Mouse (Mus musculus): ENCODE results near the gene Zfp628. TPM values are rescaled to one million over a fixed set of nuclear protein-coding genes. Genes with fewer than 3 reads are reported as not detected.

Gene Zfp628
- polyA plus RNA-seq (2012; rRNA removed): 2.6 and 2.8 TPM in 2 replicates

GRCm38 (mm10) chr7:4915007-4915665 lies at the start of gene Zfp628:
Gene Zfp628, plus strand, starts transcription at chr7:4915217.

GRCm38 (mm10) chr7:4870133-4870532 lies 44.9 kb upstream of the Zfp628 start, which contains the start of gene Isoc2b:
Gene Isoc2b, minus strand, starts transcription at chr7:4870258.

GRCm38 (mm10) chr7:4876753-4877221 lies 38.2 kb upstream of the Zfp628 start, which contains the start of gene Isoc2a:
Gene Isoc2a, plus strand, starts transcription at chr7:4877153.

GRCm38 (mm10) chr7:4906466-4906950 lies 8.5 kb upstream of the Zfp628 start, which contains the start of gene Gm36210:
Gene Gm36210, minus strand, starts transcription at chr7:4906516.

GRCm38 (mm10) chr7:4921824-4922482 lies 6.9 kb downstream of the Zfp628 start, which contains the start of gene Nat14:
Gene Nat14, plus strand, starts transcription at chr7:4922028.

GRCm38 (mm10) chr7:4925441-4926381 lies 10.7 kb downstream of the Zfp628 start, which contains the start of gene Ssc5d:
Gene Ssc5d, plus strand, starts transcription at chr7:4925785.

GRCm38 (mm10) chr7:4964272-4964671 lies 49.3 kb downstream of the Zfp628 start, which contains the start of gene Sbk2:
Gene Sbk2, minus strand, starts transcription at chr7:4964406.

GRCm38 (mm10) chr7:4971068-4971467 lies 56.1 kb downstream of the Zfp628 start, which contains the start of gene Sbk3:
Gene Sbk3, minus strand, starts transcription at chr7:4971168.

Other genes starting within 250 kb of the Zfp628 start
- 27.9 and 31.5 TPM in 2 replicates for gene Hspbp1, start 230.1 kb upstream of the Zfp628 start, polyA plus RNA-seq (2012; rRNA removed)
- gene Brsk1, start 224.6 kb upstream of the Zfp628 start, polyA plus RNA-seq (2012; rRNA removed): 0.37 and 0.41 TPM in 2 replicates
- 0.30 and 0.32 TPM in 2 replicates for gene Tmem150b, start 190.0 kb upstream of the Zfp628 start, polyA plus RNA-seq (2012; rRNA removed)
- 68.0 and 81.2 TPM in 2 replicates for gene Kmt5c, start 175.1 kb upstream of the Zfp628 start, polyA plus RNA-seq (2012; rRNA removed)
- 104 and 108 TPM in 2 replicates for gene Cox6b2, start 162.1 kb upstream of the Zfp628 start, polyA plus RNA-seq (2012; rRNA removed)
- gene Fam71e2, start 143.9 kb upstream of the Zfp628 start, polyA plus RNA-seq (2012; rRNA removed): not detected in 2 replicates
- 0.02 TPM in 2 replicates for gene Il11, start 132.4 kb upstream of the Zfp628 start, polyA plus RNA-seq (2012; rRNA removed)
- gene Tmem190, start 132.3 kb upstream of the Zfp628 start, polyA plus RNA-seq (2012; rRNA removed): not detected in 2 replicates
- gene Tmem238, start 125.6 kb upstream of the Zfp628 start, polyA plus RNA-seq (2012; rRNA removed): 6.5 and 7.0 TPM in 2 replicates
- 272 and 305 TPM in 2 replicates for gene Rpl28, start 122.3 kb upstream of the Zfp628 start, polyA plus RNA-seq (2012; rRNA removed)
- 224 and 291 TPM in 2 replicates for gene Ube2s, start 102.6 kb upstream of the Zfp628 start, polyA plus RNA-seq (2012; rRNA removed)
- 0.01 and 0.02 TPM in 2 replicates for gene Shisa7, start 70.5 kb upstream of the Zfp628 start, polyA plus RNA-seq (2012; rRNA removed)
- 1.9 and 2.1 TPM in 2 replicates for gene Isoc2b, start 45.0 kb upstream of the Zfp628 start, polyA plus RNA-seq (2012; rRNA removed)
- gene Isoc2a, start 38.1 kb upstream of the Zfp628 start, polyA plus RNA-seq (2012; rRNA removed): 5.9 and 6.6 TPM in 2 replicates
- gene Gm36210, start 8.7 kb upstream of the Zfp628 start, polyA plus RNA-seq (2012; rRNA removed): 0.07 and 0.08 TPM in 2 replicates
- gene Nat14, start 6.8 kb downstream of the Zfp628 start, polyA plus RNA-seq (2012; rRNA removed): 0.36 and 0.53 TPM in 2 replicates
- gene Ssc5d, start 10.6 kb downstream of the Zfp628 start, polyA plus RNA-seq (2012; rRNA removed): 0.08 and 0.35 TPM in 2 replicates
- not detected in 2 replicates for gene Sbk2, start 49.2 kb downstream of the Zfp628 start, polyA plus RNA-seq (2012; rRNA removed)
- 0.02 TPM in 1 of 2 replicates, not detected in the other for gene Sbk3, start 56.0 kb downstream of the Zfp628 start, polyA plus RNA-seq (2012; rRNA removed)
- gene Zfp579, start 80.9 kb downstream of the Zfp628 start, polyA plus RNA-seq (2012; rRNA removed): 6.4 and 7.8 TPM in 2 replicates
- 8.2 and 9.0 TPM in 2 replicates for gene Zfp524, start 99.2 kb downstream of the Zfp628 start, polyA plus RNA-seq (2012; rRNA removed)
- gene Fiz1, start 99.5 kb downstream of the Zfp628 start, polyA plus RNA-seq (2012; rRNA removed): 11.0 and 12.0 TPM in 2 replicates
- 0.05 and 0.06 TPM in 2 replicates for gene Gm44973, start 100.3 kb downstream of the Zfp628 start, polyA plus RNA-seq (2012; rRNA removed)
- gene Zfp865, start 105.2 kb downstream of the Zfp628 start, polyA plus RNA-seq (2012; rRNA removed): 4.9 and 5.9 TPM in 2 replicates
- gene Ccdc106, start 105.3 kb downstream of the Zfp628 start, polyA plus RNA-seq (2012; rRNA removed): 0.42 and 0.45 TPM in 2 replicates
- gene 4632433K11Rik, start 118.9 kb downstream of the Zfp628 start, polyA plus RNA-seq (2012; rRNA removed): not detected in 2 replicates
- gene Zfp784, start 123.2 kb downstream of the Zfp628 start, polyA plus RNA-seq (2012; rRNA removed): 0.83 and 1.1 TPM in 2 replicates
- 1.2 and 1.3 TPM in 2 replicates for gene Zfp580, start 136.3 kb downstream of the Zfp628 start, polyA plus RNA-seq (2012; rRNA removed)
- gene U2af2, start 146.9 kb downstream of the Zfp628 start, polyA plus RNA-seq (2012; rRNA removed): 130 and 139 TPM in 2 replicates
- 45.0 and 54.7 TPM in 2 replicates for gene Epn1, start 165.0 kb downstream of the Zfp628 start, polyA plus RNA-seq (2012; rRNA removed)
- not detected in 2 replicates for gene Rfpl4, start 201.7 kb downstream of the Zfp628 start, polyA plus RNA-seq (2012; rRNA removed)
- 0.14 and 0.20 TPM in 2 replicates for gene Rasl2-9, start 210.7 kb downstream of the Zfp628 start, polyA plus RNA-seq (2012; rRNA removed)
- gene Vmn1r55, start 234.5 kb downstream of the Zfp628 start, polyA plus RNA-seq (2012; rRNA removed): not detected in 2 replicates

All from liver, embryonic 14 days (tissue).